Mouse (Mus musculus): ENCODE data around the gene Otogl. TPM values are rescaled to one million over a fixed set of nuclear protein-coding genes. Genes with fewer than 3 reads are reported as not detected.

The Otogl gene
- total and polyA plus RNA-seq, 2 experiments from 2014 or later, result 0.21 to 0.43 TPM

GRCm38 (mm10) chr10:107931833-107932828 is 20.2 kb upstream of the Otogl start:
- Histone ChIP-seq H3K9me3 (ENCODE audit: low read length) (no peaks in the 10 kb centered on the region), H3K4me2 (ENCODE audit: low read depth) (no peak overlapping the region), H3K4me1 (ENCODE audit: insufficient read depth) (no peaks in the 10 kb centered on the region), H3K27me3 (ENCODE audit: insufficient read depth, low read length) (no peaks in the 10 kb centered on the region), H3K36me3 (ENCODE audit: insufficient read depth) (no peaks in the 10 kb centered on the region), H3K27ac (ENCODE audit: low read depth, low read length) (no peak overlapping the region), H3K9ac (no peak overlapping the region), H3K4me3 (ENCODE audit: low read depth, low read length) (no peak overlapping the region)
- DNase-seq, result peak; percentile 73
- peak; percentile 67 for TF ChIP-seq CTCF (IDR thresholded peaks at IDR 0.05; ENCODE audit: low read depth)
- 34% methylated on average over 10 of the region's 10 CpGs for WGBS
- peak; percentile 76 for ATAC-seq

DNA sequence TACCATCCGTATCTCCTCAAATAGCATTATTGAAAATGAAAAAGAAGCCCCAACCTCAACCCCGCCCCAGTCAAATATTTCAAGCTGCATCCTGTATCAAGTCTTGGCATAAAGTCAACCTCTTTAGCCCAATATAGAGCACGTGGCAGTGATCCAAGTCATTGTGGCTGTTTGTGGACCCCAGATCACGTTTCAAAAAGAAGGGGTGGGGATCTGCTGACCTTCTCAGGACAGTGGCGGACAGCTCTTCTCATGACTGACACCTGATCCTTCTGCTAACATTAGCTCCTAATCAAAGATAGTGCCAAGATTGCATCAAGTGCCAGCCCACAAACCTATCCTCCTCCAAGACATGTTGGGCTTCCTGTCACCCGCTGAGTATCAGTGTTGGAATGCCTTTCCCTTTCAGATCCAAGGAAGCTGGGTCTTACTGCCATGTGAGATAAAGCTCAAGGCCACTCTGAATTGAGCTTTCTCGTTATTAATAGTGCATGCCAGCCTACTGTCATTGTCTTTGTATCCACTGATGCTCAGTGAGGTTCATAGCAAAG is 18.6 kb upstream of the Otogl start:
- Histone ChIP-seq H3K4me2 (ENCODE audit: low read depth) (no peak overlapping the region), H3K9me3 (ENCODE audit: low read length) (no peaks in the 10 kb centered on the region), H3K27me3 (ENCODE audit: insufficient read depth, low read length) (no peaks in the 10 kb centered on the region), H3K27ac (ENCODE audit: low read depth, low read length) (no peak overlapping the region), H3K9ac (no peak overlapping the region), H3K4me3 (ENCODE audit: low read depth, low read length) (no peak overlapping the region), H3K4me1 (ENCODE audit: insufficient read depth) (no peaks in the 10 kb centered on the region), H3K36me3 (ENCODE audit: insufficient read depth) (no peaks in the 10 kb centered on the region)
- 71% methylated on average over 7 of the region's 7 CpGs for WGBS
- DNase-seq (no peak), ATAC-seq (no peak)
- TF ChIP-seq CTCF (IDR thresholded peaks at IDR 0.05; ENCODE audit: low read depth), result no peak

DNA sequence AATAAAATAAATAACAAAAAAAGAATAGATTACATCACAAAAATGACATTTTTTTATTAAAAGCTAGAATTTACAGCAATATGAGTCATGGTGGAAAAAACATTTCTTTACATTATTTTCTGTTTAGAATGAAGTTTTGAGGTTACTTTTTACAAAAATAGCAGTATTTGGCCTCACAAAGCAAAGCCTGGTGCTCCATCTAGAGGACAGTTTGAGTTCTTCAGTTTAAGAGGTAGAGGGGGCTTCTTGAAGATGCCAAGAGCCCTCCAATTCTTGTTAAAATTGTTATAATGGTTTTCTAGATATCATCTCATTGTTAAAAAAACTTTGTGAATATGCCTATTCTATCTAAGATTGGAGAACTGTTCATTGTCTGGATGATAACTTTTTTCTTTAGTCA is 13.4 kb upstream of the Otogl start:
- no peak for ATAC-seq
- no peaks in the 10 kb centered on the region for H3K27me3 ChIP-seq (ENCODE audit: insufficient read depth, low read length)
- no peak overlapping the region for H3K9ac ChIP-seq
- H3K4me3 ChIP-seq (ENCODE audit: low read depth, low read length), result no peak overlapping the region
- no peak overlapping the region for H3K27ac ChIP-seq (ENCODE audit: low read depth, low read length)
- H3K9me3 ChIP-seq (ENCODE audit: low read length), result no peaks in the 10 kb centered on the region
- H3K4me1 ChIP-seq (ENCODE audit: insufficient read depth), result no peaks in the 10 kb centered on the region
- H3K36me3 ChIP-seq (ENCODE audit: insufficient read depth), result no peaks in the 10 kb centered on the region
- no peak overlapping the region for H3K4me2 ChIP-seq (ENCODE audit: low read depth)
- peak; percentile 66 for TF ChIP-seq CTCF (IDR thresholded peaks at IDR 0.05; ENCODE audit: low read depth)
- peak; percentile 56 for DNase-seq

- Histone ChIP-seq H3K4me1 (ENCODE audit: insufficient read depth) (no peaks in the 10 kb centered on the region), H3K27ac (ENCODE audit: low read depth, low read length) (no peak overlapping the region), H3K9ac (no peak overlapping the region), H3K4me3 (ENCODE audit: low read depth, low read length) (no peak overlapping the region), H3K4me2 (ENCODE audit: low read depth) (no peak overlapping the region), H3K9me3 (ENCODE audit: low read length) (no peaks in the 10 kb centered on the region), H3K36me3 (ENCODE audit: insufficient read depth) (no peaks in the 10 kb centered on the region), H3K27me3 (ENCODE audit: insufficient read depth, low read length) (no peaks in the 10 kb centered on the region)
- DNase-seq, result no peak
- WGBS, result 67% methylated on average over 2 of the region's 2 CpGs
- no peak for TF ChIP-seq CTCF (IDR thresholded peaks at IDR 0.05; ENCODE audit: low read depth)
- ATAC-seq, result no peak
Observed at GRCm38 (mm10) chr10:107923860-107924259, 11.9 kb upstream of the Otogl start.

- Histone ChIP-seq H3K27me3 (ENCODE audit: insufficient read depth, low read length) (no peaks in the 10 kb centered on the region), H3K9ac (no peak overlapping the region), H3K36me3 (ENCODE audit: insufficient read depth) (no peaks in the 10 kb centered on the region), H3K4me1 (ENCODE audit: insufficient read depth) (no peaks in the 10 kb centered on the region), H3K27ac (ENCODE audit: low read depth, low read length) (no peak overlapping the region), H3K9me3 (ENCODE audit: low read length) (0 out of 2 replicates have a peak, but pooled peaks cover 3% of the 10 kb centered on the region), H3K4me2 (ENCODE audit: low read depth) (no peak overlapping the region), H3K4me3 (ENCODE audit: low read depth, low read length) (no peak overlapping the region)
- peak; percentile 67 for TF ChIP-seq CTCF (IDR thresholded peaks at IDR 0.05; ENCODE audit: low read depth)
- 14% methylated on average over 1 of the region's 1 CpGs for WGBS
- ATAC-seq (no peak), DNase-seq (peak; percentile 60)
Observed at GRCm38 (mm10) chr10:107922750-107923149, 10.8 kb upstream of the Otogl start.

DNA sequence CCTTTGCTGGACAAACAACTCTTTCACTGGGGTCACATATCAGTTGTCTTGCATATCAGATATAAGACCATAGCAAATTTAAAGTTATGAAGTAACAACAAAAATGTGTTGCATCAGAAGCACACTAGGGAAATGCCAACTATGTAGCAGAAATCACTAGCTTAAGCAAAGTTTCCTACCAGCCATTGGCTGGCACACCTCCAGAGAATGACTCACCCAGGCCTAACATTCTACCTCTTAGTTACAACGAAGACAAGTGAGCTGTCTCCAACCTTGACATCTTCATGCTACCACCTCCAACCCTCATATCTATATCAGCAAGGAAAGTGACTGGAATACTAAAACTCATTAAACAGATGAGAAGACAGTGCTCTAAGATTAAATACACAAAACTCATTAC is 9.6 kb upstream of the Otogl start:
- Histone ChIP-seq H3K27ac (ENCODE audit: low read depth, low read length) (no peak overlapping the region), H3K9me3 (ENCODE audit: low read length) (0 out of 2 replicates have a peak, but pooled peaks cover 3% of the 10 kb centered on the region), H3K4me2 (ENCODE audit: low read depth) (no peak overlapping the region), H3K36me3 (ENCODE audit: insufficient read depth) (no peaks in the 10 kb centered on the region), H3K9ac (no peak overlapping the region), H3K27me3 (ENCODE audit: insufficient read depth, low read length) (no peaks in the 10 kb centered on the region), H3K4me1 (ENCODE audit: insufficient read depth) (no peaks in the 10 kb centered on the region), H3K4me3 (ENCODE audit: low read depth, low read length) (no peak overlapping the region)
- TF ChIP-seq CTCF (IDR thresholded peaks at IDR 0.05; ENCODE audit: low read depth), result no peak
- DNase-seq (no peak), ATAC-seq (no peak)
- 64% methylated on average over 1 of the region's 1 CpGs for WGBS

GRCm38 (mm10) chr10:107921134-107921533 is 9.2 kb upstream of the Otogl start:
- WGBS, result 90% methylated on average over 1 of the region's 1 CpGs
- Histone ChIP-seq H3K9me3 (ENCODE audit: low read length) (0 out of 2 replicates have a peak, but pooled peaks cover 3% of the 10 kb centered on the region), H3K36me3 (ENCODE audit: insufficient read depth) (no peaks in the 10 kb centered on the region), H3K4me2 (ENCODE audit: low read depth) (no peak overlapping the region), H3K4me3 (ENCODE audit: low read depth, low read length) (no peak overlapping the region), H3K9ac (no peak overlapping the region), H3K4me1 (ENCODE audit: insufficient read depth) (no peaks in the 10 kb centered on the region), H3K27ac (ENCODE audit: low read depth, low read length) (no peak overlapping the region), H3K27me3 (ENCODE audit: insufficient read depth, low read length) (no peaks in the 10 kb centered on the region)
- ATAC-seq, result no peak
- TF ChIP-seq CTCF (IDR thresholded peaks at IDR 0.05; ENCODE audit: low read depth), result no peak
- no peak for DNase-seq
